Mouse (Mus musculus) embryonic fibroblast, embryonic 13.5 days (primary cell): ENCODE results near the gene Sptbn4.

ENCODE experiments used
- CTCF ChIP-seq: IDR thresholded peaks from 2 replicates; pipeline ENCODE4 v1.5.1; 2011; ENCODE audit warnings: mild to moderate bottlenecking, control low read depth, low read length, moderate library complexity, borderline replicate concordance; ENCODE audit not compliant: insufficient read depth
- POLR2A ChIP-seq: IDR thresholded peaks from 2 replicates; pipeline ENCODE4 v1.6.1; 2011; ENCODE audit warnings: low read depth, mild to moderate bottlenecking, control low read depth, low read length, moderate library complexity

DNA sequence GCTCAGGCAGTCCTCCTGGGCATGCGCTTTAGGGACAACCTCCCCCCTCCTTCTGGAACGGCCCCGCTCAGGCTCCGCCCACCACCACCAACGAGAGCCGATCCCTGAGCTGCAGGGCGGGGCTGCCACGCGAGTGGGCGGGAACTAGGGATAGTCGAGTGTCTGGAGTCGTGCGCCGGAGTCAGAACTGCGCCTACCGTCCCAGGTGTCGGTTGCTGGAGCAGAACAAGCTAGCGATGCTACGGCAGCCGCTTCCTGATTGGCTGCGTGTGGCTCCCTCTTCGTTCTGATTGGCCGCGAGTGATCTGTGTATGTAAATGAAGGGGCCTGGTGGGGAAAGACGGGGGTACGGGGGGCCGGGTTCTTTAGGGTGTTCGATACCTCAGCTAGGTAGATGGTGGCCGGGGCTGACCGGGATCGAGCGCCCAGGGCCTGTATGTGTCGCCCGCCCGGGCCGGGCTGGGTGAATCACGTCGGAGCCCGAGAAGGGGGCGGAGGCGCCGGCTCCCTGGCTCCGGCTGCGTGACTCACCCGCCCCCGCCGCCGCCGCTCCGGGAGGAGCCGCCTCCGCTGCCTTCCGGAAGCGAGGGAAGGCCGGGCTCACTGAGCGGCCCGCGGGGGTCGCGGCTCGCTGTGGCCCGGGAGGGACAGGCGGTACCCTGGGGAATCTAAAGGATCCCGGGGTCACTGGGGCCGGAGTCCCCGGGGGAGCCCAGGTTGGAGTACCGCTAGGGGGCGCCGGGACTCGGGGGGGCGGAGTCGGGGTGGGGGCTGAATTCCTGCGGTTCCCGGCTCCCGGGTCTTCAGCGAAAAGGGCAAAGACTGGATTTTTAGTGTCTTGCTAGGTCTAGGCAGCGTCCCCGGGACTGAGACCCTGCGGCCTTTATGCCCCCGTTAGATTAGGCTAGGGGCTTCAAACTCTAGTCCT, 39.5 kb upstream of the Sptbn4 start, which contains the start of gene Sertad1:
- TF ChIP-seq CTCF (no peak), POLR2A (peak; percentile 100)
